Mouse (Mus musculus) forebrain, embryonic 11.5 days (tissue): Measurements from ENCODE around the gene Itprid2. TPM values are rescaled to one million over a fixed set of nuclear protein-coding genes. Genes with fewer than 3 reads are reported as not detected.

ENCODE experiments used
- ATAC-seq: fragments of 200-750 bp; cut with Nextera tagmentation; replicated peaks from 2 replicates; pipeline ENCODE4 v1.8.0; 2017; ENCODE audit warnings: moderate TSS enrichment; ENCODE audit not compliant: low FRiP score
- DNase-seq: peaks from one replicate; pipeline ENCODE4 v3.0.0-alpha.2; 2017; ENCODE audit warnings: low spot score
- H3K27ac ChIP-seq: fragments of 300-500 bp; sonication (generic); 2 replicates; pipeline ENCODE4 v1.5.1; 2014; ENCODE audit warnings: low read depth, low read length
- H3K27me3 ChIP-seq: fragments of 300-500 bp; sonication (generic); 2 replicates; pipeline ENCODE4 v1.6.1; 2014; ENCODE audit warnings: mild to moderate bottlenecking, low read length, mixed read lengths; ENCODE audit not compliant: control insufficient read depth, insufficient read depth
- H3K36me3 ChIP-seq: fragments of 300-500 bp; sonication (generic); 2 replicates; pipeline ENCODE4 v1.6.1; 2014; ENCODE audit warnings: mild to moderate bottlenecking, low read length, moderate library complexity, mixed read lengths; ENCODE audit not compliant: control insufficient read depth, insufficient read depth
- H3K4me1 ChIP-seq: fragments of 300-500 bp; sonication (generic); replicated peaks from 2 replicates; pipeline ENCODE4 v1.6.1; 2014; ENCODE audit warnings: low read length, mixed read lengths; ENCODE audit not compliant: control insufficient read depth, insufficient read depth
- H3K4me2 ChIP-seq: fragments of 300-500 bp; sonication (generic); 2 replicates; pipeline ENCODE4 v1.6.1; 2014; ENCODE audit warnings: low read depth, mild to moderate bottlenecking, low read length, moderate library complexity, mixed read lengths; ENCODE audit not compliant: severe bottlenecking
- H3K4me3 ChIP-seq: fragments of 300-500 bp; sonication (generic); 2 replicates; pipeline ENCODE4 v1.5.1; 2014; ENCODE audit warnings: low read depth, low read length
- H3K9ac ChIP-seq: fragments of 300-500 bp; sonication (generic); 2 replicates; pipeline ENCODE4 v1.6.1; 2014; ENCODE audit warnings: low read length
- H3K9me3 ChIP-seq: fragments of 300-500 bp; sonication (generic); 2 replicates; pipeline ENCODE4 v1.6.1; 2016; ENCODE audit warnings: low read length, mixed read lengths; ENCODE audit not compliant: control insufficient read depth
- WGBS: fragments of 180-500 bp; shearing (Covaris S2); extraction: QIAGEN DNeasy Blood & Tissue Kit; methylation state at CpG from one replicate; pipeline ENCODE4 v1.1.7; 2014; 5-methylcytosine and 5-hydroxymethylcytosine counted together
- polyA plus RNA-seq: library from polyadenylated mRNA; unstranded; fragments of >200 nt; fragmentation: Nextera tagmentation; extraction: Ambion mirVana; gene quantifications from 2 replicates; pipeline ENCODE4 v1.2.1, GENCODE M21; 2014

Gene Itprid2
- polyA plus RNA-seq, 1 experiment from 2014 or later, result 5.7 TPM

DNA sequence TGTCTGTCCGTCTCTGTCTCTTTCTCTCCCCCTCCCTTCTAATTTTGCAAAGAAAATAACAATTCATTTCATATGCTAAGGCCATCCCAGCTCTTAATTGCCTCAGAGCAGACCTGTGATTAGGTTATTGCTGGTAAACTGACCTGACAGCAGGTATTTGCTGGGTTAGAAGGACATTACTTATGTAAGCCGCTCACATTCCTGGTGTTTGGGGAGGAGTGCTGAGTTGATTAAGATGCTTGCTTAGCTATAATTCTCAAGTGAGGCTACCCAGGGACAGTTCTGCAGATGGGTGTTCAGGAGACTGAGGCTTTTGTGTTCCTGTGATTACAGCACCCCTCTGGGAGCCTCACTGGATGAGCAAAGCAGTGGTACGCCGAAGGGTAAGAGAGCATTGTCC lies 3.8 kb downstream of the Itprid2 start:
- ATAC-seq, result no peak
- no peak overlapping the region for H3K4me3 ChIP-seq
- H3K4me1 ChIP-seq, result 0 out of 2 replicates have a peak, but pooled peaks cover 2% of the 10 kb centered on the region
- no peaks in the 10 kb centered on the region for H3K9me3 ChIP-seq
- H3K27ac ChIP-seq, result no peak overlapping the region
- no peaks in the 10 kb centered on the region for H3K36me3 ChIP-seq
- H3K27me3 ChIP-seq, result no peaks in the 10 kb centered on the region
- no peak overlapping the region for H3K9ac ChIP-seq
- no peak overlapping the region for H3K4me2 ChIP-seq
- no peak for DNase-seq
- WGBS, result 61% methylated on average over 4 of the region's 4 CpGs

DNA sequence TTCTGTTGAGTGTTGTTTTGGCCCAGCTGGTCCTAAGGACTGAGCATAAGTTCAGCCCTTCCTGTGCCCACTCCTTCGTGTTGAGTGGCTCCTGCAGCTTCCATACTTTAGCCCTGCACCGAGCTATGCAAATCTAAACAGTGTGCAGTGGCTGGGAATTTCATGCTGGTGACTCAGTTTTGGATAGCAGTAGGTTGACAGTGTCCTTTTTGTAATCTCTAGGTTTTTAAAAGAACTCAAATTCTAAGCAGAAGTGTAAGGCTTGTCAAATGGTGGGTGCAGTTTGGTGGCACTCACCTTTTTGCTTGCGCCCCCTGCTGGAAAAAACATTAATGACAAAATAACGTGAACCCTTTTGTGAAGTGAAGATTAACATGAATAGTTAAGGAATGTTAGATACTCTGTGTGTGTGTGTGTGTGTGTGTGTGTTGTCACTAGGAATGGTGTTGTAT lies 11.1 kb downstream of the Itprid2 start:
- H3K4me1 ChIP-seq, result no peaks in the 10 kb centered on the region
- DNase-seq (no peak), ATAC-seq (peak; percentile 49; the same call in 1 of the 2 replicates)
- no peak overlapping the region for H3K27ac ChIP-seq
- no peaks in the 10 kb centered on the region for H3K27me3 ChIP-seq
- H3K9me3 ChIP-seq, result no peaks in the 10 kb centered on the region
- 52% methylated on average over 4 of the region's 4 CpGs for WGBS
- H3K9ac ChIP-seq, result no peak overlapping the region
- H3K36me3 ChIP-seq, result no peaks in the 10 kb centered on the region; the same call in 1 of the 2 replicates
- H3K4me3 ChIP-seq, result no peak overlapping the region
- no peak overlapping the region for H3K4me2 ChIP-seq

DNA sequence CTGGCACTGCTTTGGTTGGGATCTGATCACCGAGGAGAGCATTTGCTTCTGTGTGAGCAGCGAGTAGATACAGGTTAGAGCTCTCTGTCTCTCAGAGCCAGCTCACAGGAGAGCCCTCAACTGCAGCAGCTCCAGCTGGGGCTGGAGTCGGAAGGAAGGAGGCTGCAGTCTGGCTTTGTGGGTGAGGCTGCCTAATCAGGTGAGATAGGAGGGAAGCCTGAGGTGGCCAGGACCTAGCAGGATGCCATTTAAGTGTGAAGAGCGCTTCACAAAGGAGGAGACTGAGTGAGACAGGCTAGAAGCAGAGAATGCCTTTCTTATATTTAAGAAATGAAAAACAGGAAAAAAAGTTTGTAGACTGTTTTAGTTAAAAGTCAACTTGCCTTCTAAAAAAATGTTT lies 11.9 kb downstream of the Itprid2 start:
- H3K4me2 ChIP-seq, result no peak overlapping the region
- H3K36me3 ChIP-seq, result no peaks in the 10 kb centered on the region; the same call in 1 of the 2 replicates
- H3K27me3 ChIP-seq, result no peaks in the 10 kb centered on the region
- H3K27ac ChIP-seq, result no peak overlapping the region
- no peak overlapping the region for H3K4me3 ChIP-seq
- no peak overlapping the region for H3K9ac ChIP-seq
- DNase-seq, result no peak
- 45% methylated on average over 4 of the region's 4 CpGs for WGBS
- ATAC-seq, result no peak
- H3K9me3 ChIP-seq, result no peaks in the 10 kb centered on the region
- no peaks in the 10 kb centered on the region for H3K4me1 ChIP-seq

DNA sequence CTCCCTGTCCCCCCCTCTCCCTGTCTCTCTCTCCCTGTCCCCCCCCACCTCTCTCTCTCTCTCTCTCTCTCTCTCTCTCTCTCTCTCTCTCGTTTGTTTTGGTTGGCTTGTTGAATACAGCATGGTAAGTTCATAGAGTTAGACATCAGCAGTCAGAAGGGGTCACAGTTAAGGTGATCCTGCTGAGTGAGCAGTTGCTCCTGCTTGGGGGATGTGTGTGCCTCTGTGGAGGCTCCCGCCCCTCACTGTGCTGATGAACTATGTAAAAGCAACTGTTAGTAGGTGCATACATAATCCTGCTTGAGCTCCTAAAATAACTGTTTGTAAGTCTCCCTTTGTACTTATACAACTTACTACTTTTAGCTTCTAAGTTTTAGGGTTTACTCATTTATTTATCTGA lies 12.6 kb downstream of the Itprid2 start:
- 39% methylated on average over 2 of the region's 2 CpGs for WGBS
- no peak for DNase-seq
- no peak for ATAC-seq

DNA sequence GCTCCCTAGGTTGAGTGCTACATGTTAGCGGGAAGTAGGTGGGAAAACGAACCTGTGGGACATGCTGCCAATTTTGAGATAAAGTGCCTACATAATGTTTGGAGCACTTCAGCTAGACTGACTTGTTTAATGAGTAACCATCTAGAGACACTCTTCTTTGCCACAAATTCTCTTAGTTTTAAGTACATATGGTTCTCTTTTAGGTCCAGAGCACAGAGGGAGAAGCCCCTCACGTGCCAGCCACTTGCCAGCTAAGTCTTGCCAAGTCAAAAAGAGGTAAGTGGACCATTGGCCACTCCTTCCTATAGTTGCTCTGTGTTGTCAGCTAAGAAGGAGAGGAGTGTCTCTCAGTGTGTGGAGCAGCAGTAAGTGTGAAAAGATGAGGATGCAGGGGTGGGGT lies 16.0 kb downstream of the Itprid2 start:
- Histone ChIP-seq H3K9ac (no peak overlapping the region), H3K27me3 (no peaks in the 10 kb centered on the region), H3K4me3 (no peak overlapping the region), H3K36me3 (no peaks in the 10 kb centered on the region), H3K27ac (no peak overlapping the region), H3K4me1 (no peaks in the 10 kb centered on the region), H3K4me2 (no peak overlapping the region), H3K9me3 (no peaks in the 10 kb centered on the region)
- DNase-seq, result no peak
- 85% methylated on average over 3 of the region's 3 CpGs for WGBS
- ATAC-seq, result no peak

More for the DNA sequence above, 12.6 kb downstream of the Itprid2 start:
- Histone ChIP-seq H3K9me3 (no peaks in the 10 kb centered on the region), H3K9ac (no peak overlapping the region), H3K4me3 (no peak overlapping the region), H3K27me3 (no peaks in the 10 kb centered on the region), H3K4me2 (no peak overlapping the region), H3K4me1 (no peaks in the 10 kb centered on the region), H3K36me3 (no peaks in the 10 kb centered on the region; the same call in 1 of the 2 replicates), H3K27ac (no peak overlapping the region)

DNA sequence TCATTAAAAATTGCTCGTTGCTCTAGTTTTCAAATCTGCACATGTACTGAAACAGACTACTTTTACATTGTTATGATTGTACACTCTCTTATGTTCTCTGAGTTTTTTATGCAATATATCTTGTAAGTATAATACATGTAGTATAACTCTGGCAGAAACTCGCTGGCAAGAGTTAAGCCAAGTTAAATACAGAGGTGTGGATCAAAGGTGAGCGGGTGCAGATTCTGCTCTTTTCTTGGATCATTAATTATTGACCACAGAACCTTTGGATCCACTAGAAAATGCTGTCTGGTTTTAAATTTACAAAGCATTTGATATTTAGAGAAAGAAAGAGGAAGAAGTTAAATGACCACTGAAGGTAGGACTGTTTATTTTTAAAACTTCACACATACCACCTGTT lies 16.5 kb downstream of the Itprid2 start:
- ATAC-seq (no peak), DNase-seq (no peak)
- Histone ChIP-seq H3K4me2 (no peak overlapping the region), H3K4me1 (no peaks in the 10 kb centered on the region), H3K36me3 (no peaks in the 10 kb centered on the region), H3K9ac (no peak overlapping the region), H3K27me3 (no peaks in the 10 kb centered on the region), H3K4me3 (no peak overlapping the region), H3K9me3 (no peaks in the 10 kb centered on the region), H3K27ac (no peak overlapping the region)
- WGBS, result 86% methylated on average over 3 of the region's 3 CpGs

DNA sequence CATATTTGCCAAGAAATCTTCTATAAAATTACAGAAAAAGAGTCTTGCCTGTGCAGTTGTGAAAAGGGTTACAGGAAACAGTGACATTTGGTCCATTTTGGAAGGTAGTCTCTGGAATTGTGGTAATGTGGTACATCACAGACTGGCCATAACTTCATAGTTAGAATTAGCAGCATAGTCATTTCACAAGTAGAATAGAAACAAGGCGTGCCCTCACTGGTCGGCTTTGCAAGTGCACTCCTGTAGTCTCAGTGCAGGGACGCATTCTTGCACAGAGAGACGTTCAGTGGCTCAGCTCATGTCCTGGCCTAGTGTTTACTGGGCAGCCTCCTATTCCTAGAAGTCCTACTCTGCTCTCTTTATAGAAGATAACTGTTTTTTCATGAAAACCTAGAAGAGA lies 17.4 kb downstream of the Itprid2 start:
- no peak overlapping the region for H3K27ac ChIP-seq
- no peak overlapping the region for H3K4me2 ChIP-seq
- WGBS, result 87% methylated on average over 4 of the region's 4 CpGs

DNA sequence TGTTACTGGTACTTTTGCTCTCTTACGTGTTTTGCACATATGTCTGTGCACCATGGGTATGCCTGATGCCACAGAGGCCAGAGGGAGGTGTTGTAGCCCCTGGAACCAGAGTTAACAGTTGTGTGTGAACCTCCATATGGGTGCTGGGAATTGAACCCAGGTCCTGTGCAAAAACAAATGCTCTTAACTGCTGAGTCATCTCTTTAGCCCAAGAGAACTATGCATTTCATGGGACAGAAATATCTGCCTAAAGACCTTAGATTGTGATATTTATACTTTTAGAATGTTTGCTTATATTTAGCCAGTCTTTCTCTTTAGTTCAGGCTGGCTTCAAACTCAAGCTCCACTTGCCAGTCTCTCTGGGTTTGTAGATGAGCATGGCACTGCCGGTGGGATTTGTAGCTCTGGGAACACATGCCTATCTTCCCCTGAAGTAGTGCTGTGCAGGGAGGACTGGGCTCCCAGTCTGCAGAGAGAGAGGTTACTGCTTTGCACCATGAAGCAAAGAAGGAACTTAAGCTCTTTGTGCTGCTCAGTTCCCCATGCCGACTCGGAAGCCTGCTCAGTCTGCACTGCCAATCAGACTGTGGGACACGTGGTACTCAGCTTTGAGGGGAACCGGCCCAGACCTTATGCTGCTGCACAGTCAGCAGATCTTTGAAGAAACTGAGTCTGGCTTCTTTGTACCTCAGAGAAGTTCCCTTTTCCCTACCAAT lies 18.1 kb downstream of the Itprid2 start:
- no peak overlapping the region for H3K4me2 ChIP-seq
- ATAC-seq (no peak), DNase-seq (no peak)
- H3K27ac ChIP-seq, result no peak overlapping the region
- H3K9ac ChIP-seq, result no peak overlapping the region
- H3K9me3 ChIP-seq, result no peaks in the 10 kb centered on the region
- 73% methylated on average over 6 of the region's 6 CpGs for WGBS
- H3K36me3 ChIP-seq, result no peaks in the 10 kb centered on the region
- no peak overlapping the region for H3K4me3 ChIP-seq
- no peaks in the 10 kb centered on the region for H3K4me1 ChIP-seq
- H3K27me3 ChIP-seq, result no peaks in the 10 kb centered on the region

More for the DNA sequence above, 17.4 kb downstream of the Itprid2 start:
- H3K9ac ChIP-seq, result no peak overlapping the region
- no peaks in the 10 kb centered on the region for H3K27me3 ChIP-seq
- no peak for DNase-seq
- no peaks in the 10 kb centered on the region for H3K9me3 ChIP-seq
- ATAC-seq, result no peak
- no peak overlapping the region for H3K4me3 ChIP-seq
- H3K4me1 ChIP-seq, result no peaks in the 10 kb centered on the region
- H3K36me3 ChIP-seq, result no peaks in the 10 kb centered on the region

DNA sequence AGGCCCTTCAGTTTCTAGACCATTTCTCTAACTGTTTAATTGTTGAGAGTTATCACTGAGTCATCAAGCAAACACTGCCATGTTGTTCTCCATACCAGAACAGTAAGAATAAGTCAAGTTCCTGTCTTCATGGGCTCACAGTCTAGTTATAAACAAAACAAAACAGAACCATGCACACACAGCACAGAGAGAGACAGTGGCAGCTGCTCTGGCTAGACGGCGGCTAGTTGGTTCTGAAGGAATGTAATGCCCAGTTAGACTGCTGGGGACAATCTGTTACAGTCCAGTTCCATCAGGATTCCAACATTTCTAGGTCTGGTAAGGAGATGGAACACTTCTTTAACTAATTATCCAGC lies 18.6 kb downstream of the Itprid2 start:
- Histone ChIP-seq H3K27me3 (no peaks in the 10 kb centered on the region), H3K9me3 (no peaks in the 10 kb centered on the region), H3K27ac (no peak overlapping the region), H3K4me1 (no peaks in the 10 kb centered on the region), H3K36me3 (no peaks in the 10 kb centered on the region), H3K4me2 (no peak overlapping the region), H3K4me3 (no peak overlapping the region), H3K9ac (no peak overlapping the region)
- WGBS, result 91% methylated on average over 2 of the region's 2 CpGs
- DNase-seq (no peak), ATAC-seq (no peak)
